Mouse (Mus musculus) C2C12 (cell line): ENCODE results near the gene Smpd3. TPM values are rescaled to one million over a fixed set of nuclear protein-coding genes. Genes with fewer than 3 reads are reported as not detected.

Experiments
- H3K27me3 ChIP-seq: one replicate; pipeline ENCODE4 v1.6.1; 2011; ENCODE audit not compliant: control insufficient read depth, insufficient read depth, insufficient read length
- H3K36me3 ChIP-seq: one replicate; pipeline ENCODE4 v1.6.1; 2011; ENCODE audit not compliant: control insufficient read depth, insufficient read depth
- H3K4me3 ChIP-seq: one replicate; pipeline ENCODE4 v1.5.1; 2011; ENCODE audit warnings: mild to moderate bottlenecking, control low read depth; ENCODE audit not compliant: poor library complexity, insufficient read depth, severe bottlenecking
- H3K79me2 ChIP-seq: one replicate; pipeline ENCODE4 v1.6.1; 2011; ENCODE audit not compliant: control insufficient read depth, insufficient read depth
- H3K79me3 ChIP-seq: one replicate; pipeline ENCODE4 v1.6.1; 2011; ENCODE audit warnings: low read depth, control low read depth
- H3ac ChIP-seq: one replicate; pipeline ENCODE3; 2011; ENCODE audit warnings: low read depth; ENCODE audit not compliant: control insufficient read depth, insufficient read length
- CEBPB ChIP-seq: IDR thresholded peaks from one replicate; pipeline ENCODE4 v1.6.1; 2011; ENCODE audit warnings: low read depth, mild to moderate bottlenecking, control low read depth, moderate library complexity
- CTCF ChIP-seq: IDR thresholded peaks from one replicate; pipeline ENCODE4 v1.5.1; 2011; ENCODE audit not compliant: control insufficient read depth, insufficient read depth, insufficient read length
- FOSL1 ChIP-seq: IDR thresholded peaks from one replicate; pipeline ENCODE4 v1.8.0; 2011; ENCODE audit warnings: mild to moderate bottlenecking, low read length; ENCODE audit not compliant: poor library complexity, insufficient read depth, severe bottlenecking
- MAX ChIP-seq: IDR thresholded peaks from one replicate; pipeline ENCODE4 v1.6.1; 2011; ENCODE audit warnings: mild to moderate bottlenecking, control low read depth
- MYOD1 ChIP-seq: IDR thresholded peaks from one replicate; pipeline ENCODE4 v1.6.1; 2011; ENCODE audit warnings: low read depth; ENCODE audit not compliant: control insufficient read depth, insufficient read length
- MYOG ChIP-seq: IDR thresholded peaks from one replicate; pipeline ENCODE4 v1.6.1; 2011; ENCODE audit not compliant: control insufficient read depth, insufficient read length; ENCODE audit errors: extremely low read depth
- USF1 ChIP-seq: IDR thresholded peaks from one replicate; pipeline ENCODE4 v1.6.1; 2011; ENCODE audit warnings: low read depth, mild to moderate bottlenecking, control low read depth, moderate library complexity
- polyA plus RNA-seq: library from polyadenylated mRNA; unstranded; fragments of >200 nt; fragmentation: generic; extraction: Trizol; gene quantifications from one replicate; pipeline ENCODE4 v1.2.1, GENCODE M21; 2012; ENCODE audit warnings: missing spikeins

Smpd3 gene
- polyA plus RNA-seq, 1 experiment = 0.05 TPM

GRCm38 (mm10) chr8:106369069-106369468 is 31.3 kb upstream of the Smpd3 start:
- H3ac ChIP-seq = no peak overlapping the region
- no peaks in the 10 kb centered on the region for H3K36me3 ChIP-seq
- TF ChIP-seq MYOG (no peak), MAX (no peak), USF1 (no peak), MYOD1 (no peak), FOSL1 (no peak), CEBPB (no peak), CTCF (no peak)
- H3K79me2 ChIP-seq = no peaks in the 10 kb centered on the region
- no peak overlapping the region for H3K4me3 ChIP-seq
- peaks cover 16% of the 10 kb centered on the region for H3K27me3 ChIP-seq
- H3K79me3 ChIP-seq = no peaks in the 10 kb centered on the region

DNA sequence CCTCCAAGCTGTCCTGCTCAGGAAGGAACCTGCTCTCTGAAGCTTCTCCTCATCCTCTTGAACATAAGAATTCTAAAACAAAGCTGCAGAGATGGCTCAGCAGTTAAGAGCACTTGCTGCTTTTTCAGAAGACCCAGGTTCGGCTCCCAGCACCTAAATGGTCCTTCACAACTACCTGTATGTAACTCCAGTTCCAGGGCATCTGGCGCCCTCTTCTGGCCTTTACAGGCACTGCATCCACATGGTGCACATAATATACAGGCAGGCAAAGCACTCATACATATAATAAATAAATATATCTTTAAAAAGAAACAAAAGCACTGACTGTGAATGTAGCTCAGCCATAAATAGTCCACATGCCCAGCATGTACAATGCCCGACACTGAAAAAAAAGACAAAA is 30.7 kb upstream of the Smpd3 start:
- TF ChIP-seq USF1 = no peak
- Histone ChIP-seq H3ac (no peak overlapping the region), H3K36me3 (no peaks in the 10 kb centered on the region), H3K27me3 (peaks cover 16% of the 10 kb centered on the region), H3K79me3 (no peaks in the 10 kb centered on the region), H3K4me3 (no peak overlapping the region), H3K79me2 (no peaks in the 10 kb centered on the region)

- Histone ChIP-seq H3K36me3 (no peaks in the 10 kb centered on the region), H3K4me3 (no peak overlapping the region), H3ac (no peak overlapping the region), H3K79me3 (no peaks in the 10 kb centered on the region), H3K79me2 (no peaks in the 10 kb centered on the region), H3K27me3 (peaks cover 10% of the 10 kb centered on the region)
- TF ChIP-seq MAX = no peak
Observed at GRCm38 (mm10) chr8:106364837-106365236, 27.0 kb upstream of the Smpd3 start.

- H3K27me3 ChIP-seq = peaks cover 5% of the 10 kb centered on the region
- no peaks in the 10 kb centered on the region for H3K79me3 ChIP-seq
- no peaks in the 10 kb centered on the region for H3K79me2 ChIP-seq
- H3K4me3 ChIP-seq = no peak overlapping the region
- no peaks in the 10 kb centered on the region for H3K36me3 ChIP-seq
- no peak overlapping the region for H3ac ChIP-seq
- TF ChIP-seq CEBPB (no peak), MAX (no peak), MYOG (no peak), MYOD1 (no peak), CTCF (no peak), USF1 (no peak), FOSL1 (no peak)
Observed at GRCm38 (mm10) chr8:106364278-106364677, 26.5 kb upstream of the Smpd3 start.

- TF ChIP-seq MYOD1 = no peak
- no peak for TF ChIP-seq USF1
- no peak for TF ChIP-seq CTCF
- no peak for TF ChIP-seq CEBPB
- TF ChIP-seq MYOG = no peak
- no peak for TF ChIP-seq MAX
- no peak for TF ChIP-seq FOSL1
- H3K4me3 ChIP-seq = no peak overlapping the region
- no peak overlapping the region for H3ac ChIP-seq
- H3K27me3 ChIP-seq = peaks cover 6% of the 10 kb centered on the region
- no peaks in the 10 kb centered on the region for H3K36me3 ChIP-seq
- no peaks in the 10 kb centered on the region for H3K79me2 ChIP-seq
- H3K79me3 ChIP-seq = no peaks in the 10 kb centered on the region
Observed at GRCm38 (mm10) chr8:106363321-106363720, 25.5 kb upstream of the Smpd3 start.

- TF ChIP-seq MYOD1 (no peak), MYOG (no peak), USF1 (no peak), MAX (no peak), FOSL1 (no peak), CEBPB (no peak), CTCF (no peak)
- H3K27me3 ChIP-seq = peaks cover 10% of the 10 kb centered on the region
- H3K36me3 ChIP-seq = no peaks in the 10 kb centered on the region
- no peaks in the 10 kb centered on the region for H3K79me2 ChIP-seq
- no peak overlapping the region for H3ac ChIP-seq
- H3K4me3 ChIP-seq = no peak overlapping the region
- no peaks in the 10 kb centered on the region for H3K79me3 ChIP-seq
Observed at GRCm38 (mm10) chr8:106359650-106360338, 22.0 kb upstream of the Smpd3 start.
